Mouse (Mus musculus): ENCODE measurements around the gene Sync. TPM values are rescaled to one million over a fixed set of nuclear protein-coding genes. Genes with fewer than 3 reads are reported as not detected.

The Sync gene
- total and polyA plus RNA-seq, 3 experiments, result 0.16 TPM; not detected in 2

- no peak overlapping the region for H3K4me3 ChIP-seq (replicated peaks in 1 of 3; ENCODE audit: low read depth in 2 of 3, low read length in 2 of 3, poor library complexity in 1 of 3)
- H3K27me3 ChIP-seq (replicated peaks), result no peaks in the 10 kb centered on the region
- H3K4me2 ChIP-seq (ENCODE audit: insufficient read depth, low read depth, poor library complexity, severe bottlenecking), result no peak overlapping the region
- TF ChIP-seq CHD2 (IDR thresholded peaks at IDR 0.05; ENCODE audit: low read length), result no peak
- no peak for TF ChIP-seq POLR2AphosphoS2 (IDR thresholded peaks at IDR 0.05; ENCODE audit: low read depth, low read length)
- no peak for TF ChIP-seq RCOR1 (conservative IDR thresholded peaks at IDR 0.05; ENCODE audit: low read depth, low read length)
- TF ChIP-seq ZKSCAN1 (IDR thresholded peaks at IDR 0.05; ENCODE audit: borderline replicate concordance, low read depth, low read length), result no peak
- TF ChIP-seq MEF2A (IDR thresholded peaks at IDR 0.05; ENCODE audit: borderline replicate concordance, low read depth, low read length), result no peak
- TF ChIP-seq ZMIZ1 (IDR thresholded peaks at IDR 0.05; ENCODE audit: low read depth, low read length), result no peak
- no peak for TF ChIP-seq POLR2A (IDR thresholded peaks at IDR 0.05; ENCODE audit: low read depth, low read length)
- no peak for TF ChIP-seq TCF12 (IDR thresholded peaks at IDR 0.05; ENCODE audit: low read depth, low read length)
- no peaks in the 10 kb centered on the region for H3K79me2 ChIP-seq (replicated peaks; ENCODE audit: control insufficient read depth, extremely low read depth, insufficient read depth, poor library complexity, severe bottlenecking)
- no peak overlapping the region for H3K27ac ChIP-seq (ENCODE audit: insufficient read depth, low read depth)
- dilution Hi-C loops (cut with MboI; ENCODE audit: extremely low pct_ligation_motif_present, extremely low pct_unique_long_range_greater_than_20kb, low sequenced_read_pairs), result no loop called here
- DNase-seq (ENCODE audit: extremely low read depth), result no peak
- H3K9ac ChIP-seq (ENCODE audit: insufficient read depth, low read depth), result no peak overlapping the region
- H3K4me1 ChIP-seq (ENCODE audit: control insufficient read depth in 1 of 2, insufficient read depth in 2 of 2), result peaks cover 0 to 12% of the 10 kb centered on the region in 2 experiments; a peak in 1 of 4 replicates
- H3K9me3 ChIP-seq (replicated peaks; ENCODE audit: low read length), result peaks cover 10% of the 10 kb centered on the region
- in situ Hi-C loops (cut with MboI; ENCODE audit: low pct_ligation_motif_present, low pct_unique_long_range_greater_than_20kb, low sequenced_read_pairs), result no loop called here
- H3K36me3 ChIP-seq (replicated peaks in 1 of 2; ENCODE audit: control insufficient read depth in 1 of 2, insufficient read depth in 1 of 2, low read length in 1 of 2), result peaks cover 18 to 44% of the 10 kb centered on the region in 2 experiments
Measured at GRCm38 (mm10) chr4:129304306-129304705, 16.9 kb downstream of the Sync start.

DNA sequence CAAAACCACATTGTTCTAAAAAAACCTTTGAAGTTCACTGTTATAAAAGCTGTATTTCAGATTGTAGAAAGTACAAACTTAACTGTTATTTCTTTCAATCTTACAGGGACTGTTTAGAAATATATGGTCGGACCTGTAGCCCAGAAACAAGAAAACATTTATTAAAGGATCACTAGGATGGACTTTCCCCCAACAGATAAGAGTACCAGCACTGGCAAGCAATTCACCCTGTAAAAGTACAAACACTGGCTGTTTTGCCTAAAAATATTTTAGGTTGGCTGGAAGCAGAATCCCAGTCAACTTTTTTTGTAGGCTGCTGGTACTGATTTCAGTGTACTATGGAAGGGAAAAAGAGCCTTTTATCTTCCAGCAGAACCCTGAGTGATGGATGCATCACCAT, 20.5 kb downstream of the Sync start:
- peaks cover 35 to 73% of the 10 kb centered on the region in 2 experiments for H3K36me3 ChIP-seq (replicated peaks in 1 of 2; ENCODE audit: control insufficient read depth in 1 of 2, insufficient read depth in 1 of 2, low read length in 1 of 2)
- H3K9me3 ChIP-seq (replicated peaks; ENCODE audit: low read length), result no peaks in the 10 kb centered on the region
- H3K4me1 ChIP-seq (ENCODE audit: control insufficient read depth in 1 of 2, insufficient read depth in 2 of 2), result peaks cover 0 to 12% of the 10 kb centered on the region in 2 experiments; a peak in 1 of 4 replicates
- no peak for DNase-seq (ENCODE audit: extremely low read depth)
- H3K27ac ChIP-seq (ENCODE audit: insufficient read depth, low read depth), result no peak overlapping the region
- H3K4me3 ChIP-seq (replicated peaks in 1 of 3; ENCODE audit: low read depth in 2 of 3, low read length in 2 of 3, poor library complexity in 1 of 3), result no peak overlapping the region
- H3K9ac ChIP-seq (ENCODE audit: insufficient read depth, low read depth), result no peak overlapping the region
- no peaks in the 10 kb centered on the region for H3K27me3 ChIP-seq (replicated peaks)
- dilution Hi-C loops (cut with MboI; ENCODE audit: extremely low pct_ligation_motif_present, extremely low pct_unique_long_range_greater_than_20kb, low sequenced_read_pairs), result no loop called here
- no peak overlapping the region for H3K4me2 ChIP-seq (ENCODE audit: insufficient read depth, low read depth, poor library complexity, severe bottlenecking)
- 0 out of 2 replicates have a peak, but pooled peaks cover 3% of the 10 kb centered on the region for H3K79me2 ChIP-seq (replicated peaks; ENCODE audit: control insufficient read depth, extremely low read depth, insufficient read depth, poor library complexity, severe bottlenecking)
- TF ChIP-seq ZNF384 (IDR thresholded peaks at IDR 0.05; ENCODE audit: low read depth, low read length) (no peak), GABPA (IDR thresholded peaks at IDR 0.05; ENCODE audit: insufficient replicate concordance, low read depth, low read length) (no peak), BHLHE40 (IDR thresholded peaks at IDR 0.05; ENCODE audit: low read depth, low read length) (no peak)
- in situ Hi-C loops (cut with MboI; ENCODE audit: low pct_ligation_motif_present, low pct_unique_long_range_greater_than_20kb, low sequenced_read_pairs), result no loop called here

DNA sequence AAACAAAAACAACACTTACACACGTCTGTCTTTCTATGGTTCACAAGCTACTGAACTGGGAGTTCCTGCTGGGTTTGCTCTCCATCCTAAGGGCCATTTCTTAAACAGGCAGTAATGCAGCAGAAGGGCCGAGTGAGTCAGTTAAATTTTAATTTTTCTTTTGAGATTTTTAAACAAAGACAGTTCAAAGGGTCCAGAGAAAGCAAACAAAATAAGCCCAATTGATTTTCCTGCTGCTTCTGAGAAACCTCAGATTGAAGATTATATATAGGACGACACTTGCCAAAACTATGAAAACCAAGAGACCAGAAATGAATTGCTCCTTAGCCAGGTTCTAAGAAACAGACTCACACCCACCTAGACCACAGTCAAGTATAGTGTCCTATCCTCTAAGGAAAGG, 26.5 kb downstream of the Sync start:
- Histone ChIP-seq H3K36me3 (replicated peaks in 1 of 2; ENCODE audit: control insufficient read depth in 1 of 2, insufficient read depth in 1 of 2, low read length in 1 of 2) (peaks cover 51 to 86% of the 10 kb centered on the region in 2 experiments), H3K4me1 (ENCODE audit: control insufficient read depth in 1 of 2, insufficient read depth in 2 of 2) (no peaks in the 10 kb centered on the region), H3K27me3 (replicated peaks) (no peaks in the 10 kb centered on the region), H3K4me2 (ENCODE audit: insufficient read depth, low read depth, poor library complexity, severe bottlenecking) (no peak overlapping the region), H3K4me3 (replicated peaks in 1 of 3; ENCODE audit: low read depth in 2 of 3, low read length in 2 of 3, poor library complexity in 1 of 3) (no peak overlapping the region), H3K9me3 (replicated peaks; ENCODE audit: low read length) (no peaks in the 10 kb centered on the region), H3K9ac (ENCODE audit: insufficient read depth, low read depth) (no peak overlapping the region), H3K27ac (ENCODE audit: insufficient read depth, low read depth) (no peak overlapping the region), H3K79me2 (replicated peaks; ENCODE audit: control insufficient read depth, extremely low read depth, insufficient read depth, poor library complexity, severe bottlenecking) (peaks cover 8% of the 10 kb centered on the region; the same call in 1 of the 2 replicates)
- in situ Hi-C loops (cut with MboI; ENCODE audit: low pct_ligation_motif_present, low pct_unique_long_range_greater_than_20kb, low sequenced_read_pairs) (no loop called here), dilution Hi-C loops (cut with MboI; ENCODE audit: extremely low pct_ligation_motif_present, extremely low pct_unique_long_range_greater_than_20kb, low sequenced_read_pairs) (no loop called here)
- DNase-seq (ENCODE audit: extremely low read depth), result no peak
- TF ChIP-seq NRF1 (IDR thresholded peaks at IDR 0.05; ENCODE audit: low read depth, low read length) (no peak), CTCF (conservative IDR thresholded peaks at IDR 0.05 in 1 of 2, IDR thresholded peaks at IDR 0.05 in 1 of 2; ENCODE audit: low read depth in 2 of 2, low read length in 2 of 2) (no peak), TCF12 (IDR thresholded peaks at IDR 0.05; ENCODE audit: low read depth, low read length) (no peak)

Data from CH12.LX (cell line).